Mouse (Mus musculus): ENCODE measurements around the gene Efhc1.

- TF ChIP-seq CTCF (IDR thresholded peaks at IDR 0.05; ENCODE audit: borderline replicate concordance, control insufficient read depth, extremely low read depth, insufficient read depth, low read length, poor library complexity) = no peak
- TF ChIP-seq POLR2A (IDR thresholded peaks at IDR 0.05; ENCODE audit: control insufficient read depth, extremely low read depth, insufficient read depth, low read length, poor library complexity) = no peak
Observed at GRCm38 (mm10) chr1:20912527-20913171, 38.8 kb upstream of the Efhc1 start.

Data from thymus, adult 2 months (tissue).